In the genomic region with DNA sequence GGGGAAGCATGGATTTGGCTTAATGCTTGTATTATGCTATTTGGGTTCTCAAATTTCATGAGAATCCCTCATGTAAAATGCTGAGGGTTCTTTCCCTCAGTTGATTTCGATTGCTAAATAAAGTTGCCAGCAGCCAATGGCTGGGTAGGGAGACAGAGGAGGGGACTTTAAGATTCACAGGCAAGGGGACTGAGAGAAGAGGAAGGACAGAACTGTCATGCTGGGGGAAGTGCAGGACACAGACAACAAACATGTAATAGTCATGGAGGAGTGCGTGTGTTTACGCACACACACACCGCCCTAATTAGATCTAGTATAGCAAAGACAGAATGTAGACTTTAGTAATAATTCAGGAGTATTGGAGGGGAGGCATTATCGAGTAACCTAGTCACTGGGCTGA, we compare ENCODE assay signal across 27 mouse cellular contexts. TPM values are rescaled to one million over a fixed set of nuclear protein-coding genes. Genes with fewer than 3 reads are reported as not detected.
A peak's percentile ranks its signal among the peaks of the same experiment; 100 is the strongest.
DNase-seq lines count a peak whose midpoint lies in the region; ATAC-seq and TF ChIP-seq lines count a peak whose summit lies in the region.
"Had no signal": no experiment of that assay in that cellular context is flagged by ENCODE, and none has a peak within 500 bp of the region (broad histone marks: within the 10 kb centered on the region; RNA-seq: fewer than 3 reads in every experiment).

No protein-coding gene starts in this region.

- no peak for TF ChIP-seq CTCF in liver, postnatal 0 days (IDR thresholded peaks at IDR 0.05; ENCODE audit: low read depth)

- H3K4me2 ChIP-seq in liver, embryonic 15.5 days: no peak overlapping the region
- no peak overlapping the region for H3K4me2 ChIP-seq in liver, postnatal 0 days (ENCODE audit: low read depth, low read length)
- H3K4me2 ChIP-seq: embryonic facial prominence, embryonic 12.5 days; embryonic facial prominence, embryonic 15.5 days; heart, embryonic 12.5 days; heart, embryonic 15.5 days; hindbrain, embryonic 14.5 days had no signal

- H3K4me1 ChIP-seq in liver, embryonic 15.5 days (replicated peaks): peaks cover 29% of the 10 kb centered on the region
- H3K4me1 ChIP-seq in liver, postnatal 0 days (ENCODE audit: insufficient read depth): peaks cover 24% of the 10 kb centered on the region

- TF ChIP-seq EP300 in liver, postnatal 0 days (IDR thresholded peaks at IDR 0.05; ENCODE audit: low read depth): no peak

- 0 out of 2 replicates have a peak overlapping the region, but pooled peaks have one; percentile 29 for H3K27ac ChIP-seq in liver, embryonic 15.5 days (replicated peaks)
- no peak overlapping the region for H3K27ac ChIP-seq in liver, postnatal 0 days (ENCODE audit: low read depth)
- H3K27ac ChIP-seq: embryonic facial prominence, embryonic 12.5 days; embryonic facial prominence, embryonic 15.5 days; heart, embryonic 15.5 days; hindbrain, embryonic 14.5 days; hindbrain, postnatal 0 days had no signal

- H3K27me3 ChIP-seq in liver, embryonic 15.5 days: no peaks in the 10 kb centered on the region
- H3K27me3 ChIP-seq in liver, postnatal 0 days (ENCODE audit: insufficient read depth, low read length): no peaks in the 10 kb centered on the region
- H3K27me3 ChIP-seq: CH12.LX; embryonic facial prominence, embryonic 12.5 days; embryonic facial prominence, embryonic 15.5 days; heart, embryonic 12.5 days; heart, embryonic 15.5 days; Patski had no signal

- DNase-seq in heart, adult 11 months: peak; percentile 79
- no peak for DNase-seq in heart, adult 9 months (ENCODE audit: low spot score in 2 of 2)
- no peak for DNase-seq in liver, postnatal 0 days
- DNase-seq in cerebellum, adult 11 months: no peak
- DNase-seq in lung, postnatal 4 days: no peak
- DNase-seq: adrenal gland, postnatal 10 days; adrenal gland, postnatal 36 days; B cell, adult 2 months; cerebellum, adult 11-12 months; cerebellum, adult 9-10 months; cerebellum, postnatal 25 days; forebrain, postnatal 0 days; gastrocnemius, postnatal 10 days; heart, postnatal 4 days had no signal

- peaks cover 35% of the 10 kb centered on the region for H3K36me3 ChIP-seq in liver, embryonic 15.5 days (replicated peaks)
- peaks cover 15% of the 10 kb centered on the region; the same call in 1 of the 2 replicates for H3K36me3 ChIP-seq in liver, postnatal 0 days (replicated peaks; ENCODE audit: insufficient read depth, low read length)

- no peak for ATAC-seq in liver, embryonic 15.5 days (ENCODE audit: insufficient read depth)
- no peak for ATAC-seq in liver, postnatal 0 days
- ATAC-seq in megakaryocyte, adult 5-6 weeks (ENCODE audit: poor library complexity, severe bottlenecking): peak; percentile 64; the same call in 1 of the 2 replicates
- ATAC-seq: forebrain, embryonic 14.5 days; forebrain, postnatal 0 days; hindbrain, postnatal 0 days; inflammation-experienced regulatory T-cells, adult 6 months; Patski had no signal

- H3K4me3 ChIP-seq in liver, embryonic 15.5 days (replicated peaks): no peak overlapping the region
- H3K4me3 ChIP-seq in liver, postnatal 0 days (ENCODE audit: low read depth, low read length): no peak overlapping the region
- H3K4me3 ChIP-seq: embryonic facial prominence, embryonic 12.5 days; embryonic facial prominence, embryonic 15.5 days; heart, embryonic 12.5 days; heart, embryonic 15.5 days had no signal

- no peaks in the 10 kb centered on the region for H3K9me3 ChIP-seq in liver, embryonic 15.5 days (replicated peaks)
- no peaks in the 10 kb centered on the region for H3K9me3 ChIP-seq in liver, postnatal 0 days (ENCODE audit: low read length)
- H3K9me3 ChIP-seq: embryonic facial prominence, embryonic 12.5 days; embryonic facial prominence, embryonic 15.5 days; G1E; heart, embryonic 12.5 days; heart, embryonic 15.5 days had no signal

- no peak overlapping the region for H3K9ac ChIP-seq in liver, embryonic 15.5 days
- no peak overlapping the region for H3K9ac ChIP-seq in liver, postnatal 0 days (replicated peaks)
- H3K9ac ChIP-seq: embryonic facial prominence, embryonic 12.5 days; embryonic facial prominence, embryonic 15.5 days; forebrain, postnatal 0 days; heart, embryonic 12.5 days; heart, embryonic 15.5 days; hindbrain, embryonic 14.5 days had no signal

- 82% methylated on average over 5 of the region's 5 CpGs for WGBS in liver, embryonic 15.5 days (ENCODE audit: insufficient replicate concordance)
- WGBS in liver, postnatal 0 days (ENCODE audit: insufficient replicate concordance): 83% methylated on average over 5 of the region's 5 CpGs

RNA-seq across cellular contexts. Expression of a gene that starts 6.8 kb away (rescaled TPM):
- polyA plus RNA-seq in liver, embryonic 15.5 days (2015; fragmentation: Nextera tagmentation; extraction: Ambion mirVana): 1.5 and 2.1 TPM in 2 replicates
- polyA plus RNA-seq in liver, postnatal 0 days (2015; fragmentation: Nextera tagmentation; extraction: Ambion mirVana): 1.6 TPM in 2 replicates
- total RNA-seq in megakaryocyte, adult 5-6 weeks (2015): 28.0 and 30.6 TPM in 2 replicates
- total RNA-seq in megakaryocyte, adult 5-6 weeks (2017): 8.8 and 11.7 TPM in 2 replicates

RNA-seq across cellular contexts. Expression of a gene that starts 40.2 kb away (rescaled TPM):
- 172 and 176 TPM in 2 replicates for polyA plus RNA-seq in liver, embryonic 15.5 days (2015; fragmentation: Nextera tagmentation; extraction: Ambion mirVana)
- polyA plus RNA-seq in liver, postnatal 0 days (2015; fragmentation: Nextera tagmentation; extraction: Ambion mirVana): 125 and 130 TPM in 2 replicates
- total RNA-seq in megakaryocyte, adult 5-6 weeks (2015): 242 and 264 TPM in 2 replicates
- 684 and 685 TPM in 2 replicates for total RNA-seq in megakaryocyte, adult 5-6 weeks (2017)

RNA-seq across cellular contexts. Expression of a gene that starts 46.8 kb away (rescaled TPM):
- 0.46 and 0.51 TPM in 2 replicates for polyA plus RNA-seq in liver, embryonic 15.5 days (2015; fragmentation: Nextera tagmentation; extraction: Ambion mirVana)
- polyA plus RNA-seq in liver, postnatal 0 days (2015; fragmentation: Nextera tagmentation; extraction: Ambion mirVana): 0.68 and 0.89 TPM in 2 replicates
- not detected in 2 replicates for total RNA-seq in megakaryocyte, adult 5-6 weeks (2015)
- 0.66 TPM in 1 of 2 replicates, not detected in the other for total RNA-seq in megakaryocyte, adult 5-6 weeks (2017)
- total RNA-seq: G1E had no signal
- polyA plus RNA-seq: G1E; inflammation-experienced regulatory T-cells, adult 6 months; Patski had no signal
